Comparison of ENCODE assay signal across 8 mouse cellular contexts in genomic region chr11:103218517-103218901, GRCm38 (mm10). TPM values are rescaled to one million over a fixed set of nuclear protein-coding genes. Genes with fewer than 3 reads are reported as not detected.
A peak's percentile ranks its signal among the peaks of the same experiment; 100 is the strongest.
DNase-seq lines count a peak whose midpoint lies in the region; ATAC-seq and TF ChIP-seq lines count a peak whose summit lies in the region.
"Had no signal": no experiment of that assay in that cellular context is flagged by ENCODE, and none has a peak within 500 bp of the region (broad histone marks: within the 10 kb centered on the region; RNA-seq: fewer than 3 reads in every experiment).

No protein-coding gene starts in this region.

- ATAC-seq in forebrain, embryonic 11.5 days (replicated peaks; ENCODE audit: low FRiP score): peak; percentile 55; the same call in 1 of the 2 replicates
- no peak for ATAC-seq in limb, embryonic 11.5 days (ENCODE audit: insufficient number of reproducible peaks, low FRiP score, low TSS enrichment, low read depth)
- peak; percentile 36 for ATAC-seq in neural tube, embryonic 15.5 days (ENCODE audit: low FRiP score)

- no peaks in the 10 kb centered on the region for H3K9me3 ChIP-seq in forebrain, embryonic 11.5 days (ENCODE audit: control insufficient read depth, low read length)
- no peaks in the 10 kb centered on the region for H3K9me3 ChIP-seq in limb, embryonic 11.5 days (ENCODE audit: control insufficient read depth, low read length)
- no peaks in the 10 kb centered on the region for H3K9me3 ChIP-seq in neural tube, embryonic 15.5 days (replicated peaks)

- 0 out of 2 replicates have a peak, but pooled peaks cover 3% of the 10 kb centered on the region for H3K27me3 ChIP-seq in liver, adult 2 months (ENCODE audit: control insufficient read depth, insufficient read depth, low read length)
- H3K27me3 ChIP-seq in forebrain, embryonic 11.5 days (ENCODE audit: control insufficient read depth, insufficient read depth, low read length): no peaks in the 10 kb centered on the region
- no peaks in the 10 kb centered on the region for H3K27me3 ChIP-seq in limb, embryonic 11.5 days (ENCODE audit: control insufficient read depth, insufficient read depth, low read length)
- no peaks in the 10 kb centered on the region for H3K27me3 ChIP-seq in neural tube, embryonic 15.5 days (replicated peaks)

- TF ChIP-seq CTCF in liver, adult 2 months (IDR thresholded peaks at IDR 0.05; ENCODE audit: low read depth, low read length): no peak

- H3K36me3 ChIP-seq in liver, adult 2 months (ENCODE audit: control insufficient read depth, insufficient read depth, low read length): no peaks in the 10 kb centered on the region
- H3K36me3 ChIP-seq in forebrain, embryonic 11.5 days (ENCODE audit: control insufficient read depth, insufficient read depth, low read length): peaks cover 6% of the 10 kb centered on the region
- no peaks in the 10 kb centered on the region; the same call in 1 of the 2 replicates for H3K36me3 ChIP-seq in limb, embryonic 11.5 days (ENCODE audit: control insufficient read depth, insufficient read depth, low read length)
- peaks cover 25% of the 10 kb centered on the region for H3K36me3 ChIP-seq in neural tube, embryonic 15.5 days

- H3K79me2 ChIP-seq in liver, adult 2 months (ENCODE audit: control insufficient read depth, insufficient read depth, low read length): no peaks in the 10 kb centered on the region

- no peak for DNase-seq in liver, adult 2 months (ENCODE audit: extremely low read depth, low read depth, low spot score)
- DNase-seq in liver: no peak
- DNase-seq in forebrain, embryonic 11.5 days (ENCODE audit: low spot score): no peak
- DNase-seq in limb, embryonic 11.5 days (ENCODE audit: low spot score): no peak
- DNase-seq in T-cell, adult 2 months (ENCODE audit: low spot score): no peak
- DNase-seq in adrenal gland, adult 8-10 months: no peak

- peak overlapping the region; percentile 92 for H3K4me2 ChIP-seq in forebrain, embryonic 11.5 days (ENCODE audit: low read depth, low read length, severe bottlenecking)
- H3K4me2 ChIP-seq in limb, embryonic 11.5 days (ENCODE audit: low read depth, severe bottlenecking): peak overlapping the region; percentile 89
- peak overlapping the region; percentile 97 for H3K4me2 ChIP-seq in neural tube, embryonic 15.5 days

- peak overlapping the region; percentile 50; the same call in 1 of the 2 replicates for H3K4me3 ChIP-seq in liver, adult 2 months (ENCODE audit: insufficient read depth, low read depth, low read length)
- H3K4me3 ChIP-seq in forebrain, embryonic 11.5 days (ENCODE audit: low read depth, low read length): peak overlapping the region; percentile 28
- peak overlapping the region; percentile 37 for H3K4me3 ChIP-seq in limb, embryonic 11.5 days (ENCODE audit: low read depth, low read length)
- peak overlapping the region; percentile 52 for H3K4me3 ChIP-seq in neural tube, embryonic 15.5 days (replicated peaks)

- H3K9ac ChIP-seq in liver, adult 2 months (ENCODE audit: low read depth, low read length): no peak overlapping the region; the same call in 1 of the 2 replicates
- peak overlapping the region; percentile 58 for H3K9ac ChIP-seq in forebrain, embryonic 11.5 days (ENCODE audit: low read length)
- H3K9ac ChIP-seq in limb, embryonic 11.5 days (ENCODE audit: low read length): no peak overlapping the region
- H3K9ac ChIP-seq in neural tube, embryonic 15.5 days (replicated peaks): peak overlapping the region; percentile 71

- WGBS in liver, adult 2 months: 47% methylated on average over 6 of the region's 6 CpGs
- 11% methylated on average over 6 of the region's 6 CpGs for WGBS in forebrain, embryonic 11.5 days
- WGBS in limb, embryonic 11.5 days: 30% methylated on average over 6 of the region's 6 CpGs
- WGBS in neural tube, embryonic 15.5 days: 26% methylated on average over 6 of the region's 6 CpGs

- H3K27ac ChIP-seq in liver, adult 2 months (replicated peaks; ENCODE audit: insufficient read depth, low read depth, low read length): no peak overlapping the region
- no peak overlapping the region for H3K27ac ChIP-seq in forebrain, embryonic 11.5 days (ENCODE audit: low read depth, low read length)
- no peak overlapping the region for H3K27ac ChIP-seq in limb, embryonic 11.5 days (replicated peaks; ENCODE audit: low read depth, low read length)
- H3K27ac ChIP-seq in neural tube, embryonic 15.5 days (replicated peaks): peak overlapping the region; percentile 83

- H3K4me1 ChIP-seq in liver, adult 2 months (ENCODE audit: control insufficient read depth, insufficient read depth, low read length): peaks cover 8% of the 10 kb centered on the region; the same call in 1 of the 2 replicates
- 0 out of 2 replicates have a peak, but pooled peaks cover 2% of the 10 kb centered on the region for H3K4me1 ChIP-seq in forebrain, embryonic 11.5 days (replicated peaks; ENCODE audit: control insufficient read depth, insufficient read depth, low read length)
- peaks cover 6% of the 10 kb centered on the region for H3K4me1 ChIP-seq in limb, embryonic 11.5 days (ENCODE audit: control insufficient read depth, insufficient read depth, low read length)
- H3K4me1 ChIP-seq in neural tube, embryonic 15.5 days: peaks cover 12% of the 10 kb centered on the region

- TF ChIP-seq POLR2A in liver, adult 2 months (IDR thresholded peaks at IDR 0.05; ENCODE audit: extremely low read depth, insufficient read depth, low read length): no peak

RNA-seq across cellular contexts. Expression of gene Spata32, which starts 0.3 kb away (rescaled TPM):
- total RNA-seq in liver, adult 2 months (2014; rRNA removed): not detected in 2 replicates
- not detected in 2 replicates for polyA plus RNA-seq in liver, adult 2 months (2012; rRNA removed)
- polyA plus RNA-seq in forebrain, embryonic 11.5 days (2014; fragmentation: Nextera tagmentation; extraction: Ambion mirVana): not detected in 2 replicates
- polyA plus RNA-seq in limb, embryonic 11.5 days (2014; fragmentation: Nextera tagmentation; extraction: Ambion mirVana): not detected in 2 replicates
- 1.00 and 1.3 TPM in 2 replicates for polyA plus RNA-seq in neural tube, embryonic 15.5 days (2015; fragmentation: Nextera tagmentation; extraction: Ambion mirVana)
- total RNA-seq in adrenal gland, adult 8-10 months (2022): not detected
- total RNA-seq: gastrocnemius, adult 8-10 months had no signal

RNA-seq across cellular contexts. Expression of gene 1700023F06Rik, which starts 10.2 kb away (rescaled TPM):
- not detected in 2 replicates for total RNA-seq in liver, adult 2 months (2014; rRNA removed)
- polyA plus RNA-seq in liver, adult 2 months (2012; rRNA removed): not detected in 2 replicates
- 0.23 and 0.32 TPM in 2 replicates for polyA plus RNA-seq in forebrain, embryonic 11.5 days (2014; fragmentation: Nextera tagmentation; extraction: Ambion mirVana)
- 0.23 and 0.48 TPM in 2 replicates for polyA plus RNA-seq in limb, embryonic 11.5 days (2014; fragmentation: Nextera tagmentation; extraction: Ambion mirVana)
- polyA plus RNA-seq in neural tube, embryonic 15.5 days (2015; fragmentation: Nextera tagmentation; extraction: Ambion mirVana): 2.1 and 2.3 TPM in 2 replicates
- under 1 TPM in 3 of 4 experiments, not detected in 1; 0.27 to 0.83 (median 0.66) TPM for total RNA-seq in adrenal gland, adult 8-10 months (2022)
- total RNA-seq: gastrocnemius, adult 8-10 months had no signal

RNA-seq across cellular contexts. Expression of gene Fmnl1, which starts 47.6 kb away (rescaled TPM):
- 0.46 and 0.74 TPM in 2 replicates for total RNA-seq in liver, adult 2 months (2014; rRNA removed)
- 0.86 and 2.2 TPM in 2 replicates for polyA plus RNA-seq in liver, adult 2 months (2012; rRNA removed)
- polyA plus RNA-seq in forebrain, embryonic 11.5 days (2014; fragmentation: Nextera tagmentation; extraction: Ambion mirVana): 0.76 and 1.8 TPM in 2 replicates
- 0.20 and 0.69 TPM in 2 replicates for polyA plus RNA-seq in limb, embryonic 11.5 days (2014; fragmentation: Nextera tagmentation; extraction: Ambion mirVana)
- 8.6 and 10.8 TPM in 2 replicates for polyA plus RNA-seq in neural tube, embryonic 15.5 days (2015; fragmentation: Nextera tagmentation; extraction: Ambion mirVana)
- total RNA-seq in adrenal gland, adult 8-10 months (2022): 10 to 100 TPM; 29.3 to 40.6 (median 30.6) TPM

RNA-seq across cellular contexts. Expression of gene Map3k14, which starts 48.8 kb away (rescaled TPM):
- total RNA-seq in liver, adult 2 months (2014; rRNA removed): 1.4 and 2.2 TPM in 2 replicates
- 2.0 and 2.1 TPM in 2 replicates for polyA plus RNA-seq in liver, adult 2 months (2012; rRNA removed)
- polyA plus RNA-seq in forebrain, embryonic 11.5 days (2014; fragmentation: Nextera tagmentation; extraction: Ambion mirVana): 3.8 and 4.6 TPM in 2 replicates
- polyA plus RNA-seq in limb, embryonic 11.5 days (2014; fragmentation: Nextera tagmentation; extraction: Ambion mirVana): 2.3 and 2.6 TPM in 2 replicates
- 3.8 and 5.7 TPM in 2 replicates for polyA plus RNA-seq in neural tube, embryonic 15.5 days (2015; fragmentation: Nextera tagmentation; extraction: Ambion mirVana)
- total RNA-seq in adrenal gland, adult 8-10 months (2022): 10 to 100 TPM in 1 of 4 experiments, 1 to 10 TPM in 3; 7.1 to 11.8 (median 9.0) TPM

Comparison
In these comparisons a context has a peak if more than half of its experiments do, and no peak if none do; other contexts are left out.
1. H3K9ac ChIP-seq: peak in forebrain, embryonic 11.5 days (single experiment) and neural tube, embryonic 15.5 days (single experiment); none in liver, adult 2 months (single experiment) and limb, embryonic 11.5 days (single experiment).
2. Peak in every context shown above with its lines, with median percentiles within 50 percentile points of each other: H3K4me3 ChIP-seq and H3K4me2 ChIP-seq.